Mouse (Mus musculus) embryo, embryonic 10.5 days (tissue): Measurements from ENCODE around the gene Hnrnpf.
A peak's percentile ranks its signal among the peaks of the same experiment; 100 is the strongest.
"Not testable (repeated sequence)": the region's sequence is repeated elsewhere in the genome, so short reads cannot be mapped to it uniquely, and the experiment has no call there.

ENCODE experiments used
- DNase-seq: peaks from one replicate; pipeline ENCODE4 v3.0.0-alpha.2; 2015; ENCODE audit warnings: low spot score

Gene Hnrnpf

GRCm38 (mm10) chr6:117900126-117901080 is at the start of gene Hnrnpf:
TSS of gene Hnrnpf (plus strand) at chr6:117900324.
- DNase-seq: no peak

GRCm38 (mm10) chr6:117851747-117852146 is 48.4 kb upstream of the Hnrnpf start:
- DNase-seq: no peak

- DNase-seq: no peak
These were observed 42.1 kb upstream of the Hnrnpf start for GRCm38 (mm10) chr6:117857990-117858389.

GRCm38 (mm10) chr6:117861848-117862247 is 38.3 kb upstream of the Hnrnpf start, which contains the start of gene Zfp239:
TSS of gene Zfp239 (plus strand) at chr6:117862100.
- DNase-seq: no peak

- no peak for DNase-seq
These were observed 37.7 kb upstream of the Hnrnpf start for GRCm38 (mm10) chr6:117862465-117862864.

GRCm38 (mm10) chr6:117862899-117863620 is 37.1 kb upstream of the Hnrnpf start:
- DNase-seq: peak; percentile 87

- no peak for DNase-seq
These were observed 36.4 kb upstream of the Hnrnpf start for GRCm38 (mm10) chr6:117863751-117864150.

GRCm38 (mm10) chr6:117868187-117868586 is 31.9 kb upstream of the Hnrnpf start:
- no peak for DNase-seq

- DNase-seq: no peak
These were observed 29.1 kb upstream of the Hnrnpf start for GRCm38 (mm10) chr6:117871034-117871433.

- not testable (repeated sequence) for DNase-seq
These were observed 26.7 kb upstream of the Hnrnpf start for GRCm38 (mm10) chr6:117873450-117873849.

- DNase-seq: no peak
These were observed 25.4 kb upstream of the Hnrnpf start for GRCm38 (mm10) chr6:117874621-117875281.

GRCm38 (mm10) chr6:117878700-117879407 is 21.3 kb upstream of the Hnrnpf start:
- peak; percentile 93 for DNase-seq

- peak; percentile 100 for DNase-seq
These were observed 20.6 kb upstream of the Hnrnpf start for GRCm38 (mm10) chr6:117879408-117880115.

- no peak for DNase-seq
These were observed 19.7 kb upstream of the Hnrnpf start for GRCm38 (mm10) chr6:117880394-117880838.

GRCm38 (mm10) chr6:117881229-117881628 is 18.9 kb upstream of the Hnrnpf start:
- no peak for DNase-seq

- DNase-seq: no peak
These were observed 18.1 kb upstream of the Hnrnpf start for GRCm38 (mm10) chr6:117881997-117882396.

- no peak for DNase-seq
These were observed 14.2 kb upstream of the Hnrnpf start for GRCm38 (mm10) chr6:117885943-117886342.

- DNase-seq: no peak
These were observed 12.1 kb upstream of the Hnrnpf start for GRCm38 (mm10) chr6:117888032-117888431.

GRCm38 (mm10) chr6:117888642-117889096 is 11.5 kb upstream of the Hnrnpf start:
- DNase-seq: no peak

GRCm38 (mm10) chr6:117890257-117890656 is 9.9 kb upstream of the Hnrnpf start:
- DNase-seq: no peak
